In the genomic region with DNA sequence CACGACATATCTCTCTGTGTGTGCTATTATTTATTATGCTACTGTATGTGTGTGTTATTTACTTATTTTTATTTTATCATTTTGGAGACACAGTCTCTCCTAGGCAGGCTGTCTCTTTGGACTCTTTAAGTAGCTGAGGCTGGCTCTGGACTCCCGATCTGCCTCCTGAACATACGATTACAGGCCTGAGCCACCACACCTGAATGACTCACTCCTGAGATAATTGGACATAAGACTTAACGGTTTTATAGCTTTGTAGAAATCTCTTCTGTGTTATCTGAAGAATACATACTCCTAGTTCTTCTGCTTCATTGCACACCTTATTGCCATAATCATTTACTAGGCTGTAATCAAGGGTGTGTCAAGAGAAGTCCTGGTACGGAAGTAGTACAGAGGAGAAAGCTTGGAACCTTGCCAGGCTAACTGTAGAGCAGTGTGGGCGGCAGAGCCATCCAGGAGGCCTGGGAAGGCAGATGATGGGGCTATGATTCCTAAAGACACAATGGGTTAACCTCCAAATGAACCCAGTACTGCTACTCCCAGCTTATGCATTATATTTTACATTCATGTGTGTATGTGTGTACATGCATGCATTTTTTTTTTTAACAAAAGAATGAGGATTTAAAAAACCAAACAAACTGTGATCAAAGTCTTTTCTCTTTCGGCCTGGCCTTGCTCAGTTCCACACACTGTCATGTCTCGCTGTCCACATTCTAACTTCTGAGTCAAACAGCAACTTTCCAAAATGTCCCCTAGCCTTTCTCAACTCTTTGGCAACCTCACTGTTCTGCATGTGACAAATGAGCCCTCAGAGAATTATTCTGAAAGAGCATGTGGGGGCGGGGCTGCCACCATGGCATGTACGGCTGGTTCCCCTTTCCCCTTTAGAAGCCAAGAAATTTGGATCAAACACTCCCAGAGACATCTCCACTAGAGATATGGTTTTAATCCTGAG, we compare ENCODE assay signal across 9 mouse cellular contexts. TPM values are rescaled to one million over a fixed set of nuclear protein-coding genes. Genes with fewer than 3 reads are reported as not detected.
DNase-seq lines count a peak whose midpoint lies in the region; ATAC-seq lines count a peak whose summit lies in the region.
"Had no signal": no experiment of that assay in that cellular context is flagged by ENCODE, and none has a peak within 500 bp of the region (broad histone marks: within the 10 kb centered on the region; RNA-seq: fewer than 3 reads in every experiment).

No protein-coding gene starts in this region.

- intact Hi-C loops in heart, postnatal 10 days (cut with DNase I): no loop called here

- no peaks in the 10 kb centered on the region for H3K27me3 ChIP-seq in embryonic facial prominence, embryonic 14.5 days (replicated peaks; ENCODE audit: control insufficient read depth, insufficient read depth, low read length)
- H3K27me3 ChIP-seq in embryonic facial prominence, embryonic 10.5 days (replicated peaks; ENCODE audit: low read depth, poor library complexity, severe bottlenecking): no peaks in the 10 kb centered on the region
- H3K27me3 ChIP-seq in midbrain, embryonic 13.5 days: no peaks in the 10 kb centered on the region
- H3K27me3 ChIP-seq: neural tube, embryonic 12.5 days had no signal

- no peak overlapping the region for H3K27ac ChIP-seq in embryonic facial prominence, embryonic 14.5 days (replicated peaks; ENCODE audit: low read depth, low read length)
- H3K27ac ChIP-seq in embryonic facial prominence, embryonic 10.5 days (replicated peaks): no peak overlapping the region
- H3K27ac ChIP-seq in midbrain, embryonic 13.5 days: no peak overlapping the region
- H3K27ac ChIP-seq: neural tube, embryonic 12.5 days had no signal

- no peak overlapping the region for H3K9ac ChIP-seq in embryonic facial prominence, embryonic 14.5 days (ENCODE audit: low read depth, low read length)
- no peak overlapping the region for H3K9ac ChIP-seq in midbrain, embryonic 13.5 days (replicated peaks)
- H3K9ac ChIP-seq: neural tube, embryonic 12.5 days had no signal

- DNase-seq in embryonic facial prominence, embryonic 14.5 days (ENCODE audit: low spot score): peak; percentile 68
- DNase-seq in embryonic facial prominence, embryonic 10.5 days (ENCODE audit: low spot score): no peak
- DNase-seq in MN1 (ENCODE audit: low spot score): peak; percentile 78
- peak; percentile 36 to 48 for DNase-seq in heart, postnatal 10 days
- peak; percentile 65 to 66 for DNase-seq in lung, postnatal 4 days
- no peak for DNase-seq in cerebellum, adult 8-10 months

- ATAC-seq in embryonic facial prominence, embryonic 14.5 days (ENCODE audit: low read depth): no peak
- ATAC-seq in cerebellum, adult (ENCODE audit: insufficient number of reproducible peaks, low FRiP score, low TSS enrichment): no peak
- ATAC-seq in midbrain, embryonic 13.5 days: no peak

- no peaks in the 10 kb centered on the region for H3K9me3 ChIP-seq in embryonic facial prominence, embryonic 14.5 days (ENCODE audit: control insufficient read depth, low read length)
- no peaks in the 10 kb centered on the region for H3K9me3 ChIP-seq in embryonic facial prominence, embryonic 10.5 days
- H3K9me3 ChIP-seq in midbrain, embryonic 13.5 days: no peaks in the 10 kb centered on the region
- H3K9me3 ChIP-seq: neural tube, embryonic 12.5 days had no signal

- 0 out of 2 replicates have a peak, but pooled peaks cover 6% of the 10 kb centered on the region for H3K36me3 ChIP-seq in embryonic facial prominence, embryonic 14.5 days (ENCODE audit: control insufficient read depth, insufficient read depth, low read length)
- H3K36me3 ChIP-seq in embryonic facial prominence, embryonic 10.5 days (replicated peaks): peaks cover 36% of the 10 kb centered on the region
- no peaks in the 10 kb centered on the region for H3K36me3 ChIP-seq in midbrain, embryonic 13.5 days
- H3K36me3 ChIP-seq: neural tube, embryonic 12.5 days had no signal

- H3K4me1 ChIP-seq in embryonic facial prominence, embryonic 14.5 days (ENCODE audit: control insufficient read depth, insufficient read depth, low read length): peaks cover 17% of the 10 kb centered on the region
- H3K4me1 ChIP-seq in embryonic facial prominence, embryonic 10.5 days: peaks cover 36% of the 10 kb centered on the region
- H3K4me1 ChIP-seq in midbrain, embryonic 13.5 days (replicated peaks): peaks cover 37% of the 10 kb centered on the region

- no peak overlapping the region for H3K4me3 ChIP-seq in embryonic facial prominence, embryonic 14.5 days (ENCODE audit: low read depth, low read length)
- H3K4me3 ChIP-seq in embryonic facial prominence, embryonic 10.5 days: no peak overlapping the region
- H3K4me3 ChIP-seq in midbrain, embryonic 13.5 days (replicated peaks): no peak overlapping the region
- H3K4me3 ChIP-seq: neural tube, embryonic 12.5 days had no signal

- no peak overlapping the region for H3K4me2 ChIP-seq in embryonic facial prominence, embryonic 14.5 days (ENCODE audit: low read depth, low read length)
- no peak overlapping the region for H3K4me2 ChIP-seq in midbrain, embryonic 13.5 days (replicated peaks)
- H3K4me2 ChIP-seq: neural tube, embryonic 12.5 days had no signal

- 74% methylated on average over 10 of the region's 10 CpGs for WGBS in embryonic facial prominence, embryonic 14.5 days
- WGBS in embryonic facial prominence, embryonic 10.5 days: 90% methylated on average over 10 of the region's 10 CpGs
- WGBS in midbrain, embryonic 13.5 days: 83% methylated on average over 10 of the region's 10 CpGs

RNA-seq across cellular contexts. Expression of a gene that starts 4.2 kb away (rescaled TPM):
- polyA plus RNA-seq in embryonic facial prominence, embryonic 14.5 days (2014; fragmentation: Nextera tagmentation; extraction: Ambion mirVana): 57.3 and 59.5 TPM in 2 replicates
- polyA plus RNA-seq in embryonic facial prominence, embryonic 10.5 days (2016; fragmentation: Nextera tagmentation; extraction: Ambion mirVana): 40.5 and 41.6 TPM in 2 replicates
- total RNA-seq in heart, postnatal 10 days (2021): 10 to 100 TPM; 42.8 to 43.7 TPM
- 26.1 and 26.8 TPM in 2 replicates for polyA plus RNA-seq in midbrain, embryonic 13.5 days (2015; fragmentation: Nextera tagmentation; extraction: Ambion mirVana)

Comparison
In these comparisons a context has a peak if more than half of its experiments do, and no peak if none do; other contexts are left out.
1. DNase-seq: peak in embryonic facial prominence, embryonic 14.5 days (single experiment), MN1 (single experiment), heart, postnatal 10 days (2 of 2) and lung, postnatal 4 days (2 of 2); none in embryonic facial prominence, embryonic 10.5 days (single experiment) and cerebellum, adult 8-10 months (single experiment).